Mouse (Mus musculus): ENCODE measurements around the gene Adgrl2. TPM values are rescaled to one million over a fixed set of nuclear protein-coding genes. Genes with fewer than 3 reads are reported as not detected.

Gene Adgrl2
- total RNA-seq, 2 experiments from 2014 or later, result 122 to 126 TPM

GRCm38 (mm10) chr3:148865234-148865633 is 125.1 kb downstream of the Adgrl2 start:
- TF ChIP-seq CTCF (IDR thresholded peaks at IDR 0.05), result no peak
- intact Hi-C loops (cut with DNase I), result loop anchor here (10.0 kb wide), 1 partner anchor 580 kb away; no protein-coding TSS in a partner anchor

GRCm38 (mm10) chr3:148861860-148862259 is 128.5 kb downstream of the Adgrl2 start:
- Histone ChIP-seq H3K27ac (peak overlapping the region; percentile 42; the same call in 1 of the 2 replicates), H3K4me3 (peak overlapping the region; percentile 22; the same call in 1 of the 2 replicates)
- DNase-seq (ENCODE audit: extremely low spot score in 1 of 2, low spot score in 2 of 2), result no peak
- intact Hi-C loops (cut with DNase I), result loop anchor here (2.0 to 10.0 kb wide), 3 partner anchors 55 to 583 kb away; no protein-coding TSS in a partner anchor
- TF ChIP-seq CTCF (IDR thresholded peaks at IDR 0.05), result no peak

More at GRCm38 (mm10) chr3:148865234-148865633, 125.1 kb downstream of the Adgrl2 start:
- Histone ChIP-seq H3K27ac (no peak overlapping the region), H3K4me3 (no peak overlapping the region)
- DNase-seq (ENCODE audit: extremely low spot score in 1 of 2, low spot score in 2 of 2), result no peak

- no peak overlapping the region for H3K27ac ChIP-seq
- no peak overlapping the region for H3K4me3 ChIP-seq
- intact Hi-C loops (cut with DNase I), result no loop called here
- no peak for TF ChIP-seq CTCF (IDR thresholded peaks at IDR 0.05)
- DNase-seq (ENCODE audit: extremely low spot score in 1 of 2, low spot score in 2 of 2), result no peak
Measured at GRCm38 (mm10) chr3:148854306-148854910, 135.9 kb downstream of the Adgrl2 start.

GRCm38 (mm10) chr3:148853372-148853771 is 137.0 kb downstream of the Adgrl2 start:
- no peak for TF ChIP-seq CTCF (IDR thresholded peaks at IDR 0.05)
- DNase-seq (ENCODE audit: extremely low spot score in 1 of 2, low spot score in 2 of 2), result no peak
- intact Hi-C loops (cut with DNase I), result no loop called here
- Histone ChIP-seq H3K4me3 (no peak overlapping the region), H3K27ac (no peak overlapping the region)

- Histone ChIP-seq H3K27ac (no peak overlapping the region), H3K4me3 (no peak overlapping the region)
- intact Hi-C loops (cut with DNase I), result no loop called here
- no peak for TF ChIP-seq CTCF (IDR thresholded peaks at IDR 0.05)
- DNase-seq (ENCODE audit: extremely low spot score in 1 of 2, low spot score in 2 of 2), result no peak
Measured at GRCm38 (mm10) chr3:148852556-148852955, 137.8 kb downstream of the Adgrl2 start.

- H3K27ac ChIP-seq, result no peak overlapping the region
- DNase-seq (ENCODE audit: extremely low spot score in 1 of 2, low spot score in 2 of 2), result no peak
- TF ChIP-seq CTCF (IDR thresholded peaks at IDR 0.05), result no peak
- intact Hi-C loops (cut with DNase I), result no loop called here
- H3K4me3 ChIP-seq, result no peak overlapping the region
Measured at GRCm38 (mm10) chr3:148850821-148851220, 139.5 kb downstream of the Adgrl2 start.

- H3K4me3 ChIP-seq, result no peak overlapping the region
- intact Hi-C loops (cut with DNase I), result no loop called here
- no peak for DNase-seq (ENCODE audit: extremely low spot score in 1 of 2, low spot score in 2 of 2)
- no peak for TF ChIP-seq CTCF (IDR thresholded peaks at IDR 0.05)
- H3K27ac ChIP-seq, result no peak overlapping the region
Measured at GRCm38 (mm10) chr3:148848366-148848765, 142.0 kb downstream of the Adgrl2 start.

GRCm38 (mm10) chr3:148844182-148844581 is 146.2 kb downstream of the Adgrl2 start:
- TF ChIP-seq CTCF (IDR thresholded peaks at IDR 0.05), result no peak
- Histone ChIP-seq H3K27ac (no peak overlapping the region), H3K4me3 (no peak overlapping the region)
- intact Hi-C loops (cut with DNase I), result no loop called here
- DNase-seq (ENCODE audit: extremely low spot score in 1 of 2, low spot score in 2 of 2), result no peak

- Histone ChIP-seq H3K4me3 (no peak overlapping the region), H3K27ac (no peak overlapping the region)
- peak in 1 of 2 experiments; percentile 32 for DNase-seq (ENCODE audit: extremely low spot score in 1 of 2, low spot score in 2 of 2)
- intact Hi-C loops (cut with DNase I), result no loop called here
- no peak for TF ChIP-seq CTCF (IDR thresholded peaks at IDR 0.05)
Measured at GRCm38 (mm10) chr3:148842533-148842932, 147.8 kb downstream of the Adgrl2 start.

- TF ChIP-seq CTCF (IDR thresholded peaks at IDR 0.05), result no peak
- no peak for DNase-seq (ENCODE audit: extremely low spot score in 1 of 2, low spot score in 2 of 2)
- intact Hi-C loops (cut with DNase I), result no loop called here
- no peak overlapping the region for H3K27ac ChIP-seq
- H3K4me3 ChIP-seq, result no peak overlapping the region
Measured at GRCm38 (mm10) chr3:148838835-148839296, 151.5 kb downstream of the Adgrl2 start.

- intact Hi-C loops (cut with DNase I), result no loop called here
- TF ChIP-seq CTCF (IDR thresholded peaks at IDR 0.05), result no peak
- Histone ChIP-seq H3K27ac (no peak overlapping the region), H3K4me3 (no peak overlapping the region)
- DNase-seq (ENCODE audit: extremely low spot score in 1 of 2, low spot score in 2 of 2), result no peak
Measured at GRCm38 (mm10) chr3:148838095-148838834, 152.1 kb downstream of the Adgrl2 start.

GRCm38 (mm10) chr3:148835136-148835535 is 155.2 kb downstream of the Adgrl2 start:
- H3K27ac ChIP-seq, result no peak overlapping the region
- no peak for DNase-seq (ENCODE audit: extremely low spot score in 1 of 2, low spot score in 2 of 2)
- intact Hi-C loops (cut with DNase I), result no loop called here
- no peak overlapping the region for H3K4me3 ChIP-seq
- no peak for TF ChIP-seq CTCF (IDR thresholded peaks at IDR 0.05)
